Mouse (Mus musculus): ENCODE measurements at regions not wholly inside any gene's neighbourhood (a gene's known extent, or its start where the extent isn't known, plus 50 kb on each side); places are given as distances from the start of the nearest gene placed in this dataset.

- no peak for TF ChIP-seq MYOD1 (IDR thresholded peaks at IDR 0.05; ENCODE audit: control insufficient read depth, insufficient read length, low read depth)
- TF ChIP-seq CTCF (IDR thresholded peaks at IDR 0.05; ENCODE audit: control insufficient read depth, insufficient read depth, insufficient read length), result no peak
- no peak for TF ChIP-seq MAX (IDR thresholded peaks at IDR 0.05)
- no peak for TF ChIP-seq USF1 (IDR thresholded peaks at IDR 0.05; ENCODE audit: low read depth)
- no peak for TF ChIP-seq CEBPB (IDR thresholded peaks at IDR 0.05; ENCODE audit: low read depth)
- no peak for TF ChIP-seq FOSL1 (IDR thresholded peaks at IDR 0.05; ENCODE audit: insufficient read depth, low read length, poor library complexity, severe bottlenecking)
- no peak for TF ChIP-seq MYOG (IDR thresholded peaks at IDR 0.05; ENCODE audit: control insufficient read depth, extremely low read depth, insufficient read length)
Observed at GRCm38 (mm10) chr10:23413794-23414518, 63.4 kb upstream of the Eya4 start.

Measured in C2C12 (cell line).